Mouse (Mus musculus) stomach, postnatal 0 days (tissue): ENCODE results near the gene Rnf114. TPM values are rescaled to one million over a fixed set of nuclear protein-coding genes. Genes with fewer than 3 reads are reported as not detected.

ENCODE experiments used
- ATAC-seq: fragments of 200-750 bp; cut with Nextera tagmentation; 2 replicates; pipeline ENCODE4 v1.8.0; 2017; ENCODE audit not compliant: low FRiP score, low TSS enrichment
- DNase-seq: peaks from one replicate; pipeline ENCODE4 v3.0.0-alpha.2; 2016; ENCODE audit warnings: low spot score
- H3K27ac ChIP-seq: fragments of 300-500 bp; sonication (generic); replicated peaks from 2 replicates; pipeline ENCODE4 v1.5.1; 2014; ENCODE audit warnings: mild to moderate bottlenecking, control low read depth
- H3K27me3 ChIP-seq: fragments of 300-500 bp; sonication (generic); 2 replicates; pipeline ENCODE4 v1.6.1; 2014; ENCODE audit warnings: low read length; ENCODE audit not compliant: control insufficient read depth, insufficient read depth
- H3K36me3 ChIP-seq: fragments of 300-500 bp; sonication (generic); 2 replicates; pipeline ENCODE4 v1.6.1; 2014; ENCODE audit warnings: low read length, mixed read lengths; ENCODE audit not compliant: control insufficient read depth, insufficient read depth
- H3K4me1 ChIP-seq: fragments of 300-500 bp; sonication (generic); replicated peaks from 2 replicates; pipeline ENCODE4 v1.6.1; 2014; ENCODE audit warnings: antibody characterized with exemption; ENCODE audit not compliant: control insufficient read depth, insufficient read depth
- H3K4me2 ChIP-seq: fragments of 300-500 bp; sonication (generic); replicated peaks from 2 replicates; pipeline ENCODE4 v1.6.1; 2014; ENCODE audit warnings: low read depth, mild to moderate bottlenecking, control low read depth, moderate library complexity
- H3K4me3 ChIP-seq: fragments of 300-500 bp; sonication (generic); 2 replicates; pipeline ENCODE4 v1.5.1; 2014; ENCODE audit warnings: low read depth, low read length, control low read depth
- H3K9ac ChIP-seq: fragments of 300-500 bp; sonication (generic); 2 replicates; pipeline ENCODE4 v1.6.1; 2014; ENCODE audit warnings: mild to moderate bottlenecking, low read length, control low read depth, mixed read lengths
- H3K9me3 ChIP-seq: fragments of 300-500 bp; sonication (generic); 2 replicates; pipeline ENCODE4 v1.6.1; 2016; ENCODE audit warnings: low read length; ENCODE audit not compliant: control insufficient read depth
- CTCF ChIP-seq: IDR thresholded peaks from 2 replicates; pipeline ENCODE4 v1.5.1; 2016; ENCODE audit warnings: antibody characterized with exemption, low read depth, mild to moderate bottlenecking, moderate library complexity
- EP300 ChIP-seq: optimal IDR thresholded peaks from 2 replicates; pipeline ENCODE3; 2016; ENCODE audit warnings: antibody characterized with exemption
- WGBS: fragments of 180-500 bp; shearing (Covaris S2); extraction: QIAGEN DNeasy Blood & Tissue Kit; methylation state at CpG from one replicate; pipeline ENCODE4 v1.1.7; 2014; 5-methylcytosine and 5-hydroxymethylcytosine counted together
- polyA plus RNA-seq: library from polyadenylated mRNA; unstranded; fragments of >200 nt; fragmentation: Nextera tagmentation; extraction: Ambion mirVana; gene quantifications from 2 replicates; pipeline ENCODE4 v1.2.1, GENCODE M21; 2015

The Rnf114 gene
- polyA plus RNA-seq, 1 experiment from 2014 or later: 44.6 TPM

DNA sequence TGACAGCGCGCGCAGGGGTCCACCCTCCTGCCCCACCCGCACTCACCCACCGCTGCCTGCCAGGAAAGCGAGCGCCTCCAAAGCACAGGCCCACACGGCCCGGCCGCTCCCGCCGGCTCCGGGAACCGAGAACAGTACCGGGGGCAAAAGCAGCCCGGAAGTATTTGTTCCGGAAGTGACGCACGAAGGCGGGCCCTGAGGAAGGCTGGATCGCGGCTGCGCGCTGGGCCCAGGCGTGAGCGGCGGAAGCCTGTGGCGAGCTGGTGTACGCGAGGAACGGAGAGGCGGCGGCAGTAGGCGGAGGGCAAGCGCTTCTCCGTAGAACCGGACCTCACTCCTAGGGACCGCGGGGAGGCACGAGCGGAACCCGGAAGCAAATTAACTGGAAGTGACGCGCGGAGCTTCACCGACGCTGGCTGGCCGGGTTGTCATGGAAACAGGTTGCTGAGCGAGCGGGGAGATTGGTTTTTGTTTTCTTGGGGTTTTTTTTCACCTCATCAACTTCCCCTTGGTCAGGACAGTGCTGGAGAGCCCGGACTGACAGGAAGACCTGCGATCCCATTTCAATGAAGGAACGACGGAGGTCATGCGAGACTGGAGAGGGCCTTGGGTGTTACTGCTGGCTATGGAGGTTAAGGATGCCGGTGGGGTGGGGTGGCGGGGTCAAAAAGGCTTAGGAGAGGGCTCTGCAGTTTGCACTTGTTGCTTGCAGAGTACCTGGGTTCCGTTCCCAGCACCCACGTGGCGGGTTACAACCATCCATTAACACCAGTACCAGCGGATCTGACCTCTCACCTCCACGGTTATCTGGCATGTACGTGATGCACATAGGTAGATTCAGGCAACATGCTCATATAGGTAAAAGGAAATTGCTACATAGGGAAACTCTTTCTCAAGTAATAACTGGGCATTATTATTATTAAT, 530 bp downstream of the Rnf114 start, which contains the start of gene Spata2:
TSS of gene Spata2 (minus strand) at position 175 of the 924 bp plus-strand sequence.
- Histone ChIP-seq H3K4me2 (peak within 1 kb of the TSS; percentile 79), H3K9me3 (no peaks in the 10 kb centered on the region), H3K9ac (peak within 1 kb of the TSS; percentile 99), H3K27ac (peak within 1 kb of the TSS; percentile 97), H3K4me1 (peaks cover 4% of the 10 kb centered on the region; the same call in 1 of the 2 replicates), H3K36me3 (no peaks in the 10 kb centered on the region), H3K27me3 (no peaks in the 10 kb centered on the region), H3K4me3 (peak within 1 kb of the TSS; percentile 100)
- ATAC-seq: peak; percentile 89
- DNase-seq: peak; percentile 94
- under 1% methylated on average over 63 of the region's 63 CpGs for WGBS
- TF ChIP-seq EP300 (no peak), CTCF (no peak; the same call in 1 of the 2 replicates)

- Histone ChIP-seq H3K4me1 (peaks cover 2% of the 10 kb centered on the region; the same call in 1 of the 2 replicates), H3K4me2 (no peak overlapping the region), H3K27ac (no peak overlapping the region), H3K9me3 (no peaks in the 10 kb centered on the region), H3K36me3 (no peaks in the 10 kb centered on the region), H3K9ac (no peak overlapping the region), H3K27me3 (no peaks in the 10 kb centered on the region), H3K4me3 (no peak overlapping the region)
- TF ChIP-seq CTCF (no peak), EP300 (no peak)
- ATAC-seq (no peak), DNase-seq (no peak)
- WGBS: 75% methylated on average over 7 of the region's 7 CpGs
Observed at GRCm38 (mm10) chr2:167496437-167496836, 4.0 kb downstream of the Rnf114 start.

GRCm38 (mm10) chr2:167497272-167497671, 4.8 kb downstream of the Rnf114 start:
- Histone ChIP-seq H3K4me1 (no peaks in the 10 kb centered on the region; the same call in 1 of the 2 replicates), H3K9ac (no peak overlapping the region), H3K4me3 (no peak overlapping the region), H3K27me3 (no peaks in the 10 kb centered on the region), H3K4me2 (no peak overlapping the region), H3K36me3 (no peaks in the 10 kb centered on the region), H3K27ac (no peak overlapping the region), H3K9me3 (no peaks in the 10 kb centered on the region)
- WGBS: 75% methylated on average over 5 of the region's 5 CpGs
- ATAC-seq (no peak), DNase-seq (peak; percentile 63)
- TF ChIP-seq CTCF (peak; percentile 76), EP300 (no peak)

DNA sequence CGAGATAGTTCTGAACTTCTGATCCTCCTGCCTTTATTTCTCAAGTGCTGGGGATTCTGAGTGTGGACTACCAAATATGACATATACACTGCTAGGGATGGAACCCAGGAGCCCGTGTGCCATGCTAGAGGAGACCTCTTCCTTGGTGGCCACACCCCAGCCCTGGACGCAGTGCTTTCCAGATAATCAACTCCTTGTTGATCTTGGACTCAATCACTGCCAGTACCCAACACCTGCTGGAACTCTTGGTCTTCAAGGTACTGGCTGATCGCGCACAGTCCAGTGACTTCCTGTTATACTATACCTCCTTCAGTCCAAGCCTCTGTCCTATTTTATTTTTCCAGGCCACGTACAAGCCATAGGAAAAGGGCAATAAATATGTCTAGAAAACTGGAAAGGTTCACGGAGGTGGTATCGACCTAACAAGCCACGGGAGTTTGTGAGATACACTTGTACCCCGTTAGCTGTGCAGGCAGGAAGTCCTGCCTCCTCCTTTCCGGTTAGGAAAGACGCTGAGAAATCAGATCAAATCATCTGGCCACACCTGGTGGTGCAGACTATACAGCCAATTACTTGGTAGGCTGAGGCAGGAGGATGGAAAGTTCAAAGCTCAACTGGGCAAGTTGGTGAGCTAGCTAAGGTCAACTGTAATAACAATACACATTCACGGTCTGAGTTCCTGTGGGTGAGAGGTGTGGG, 10.3 kb downstream of the Rnf114 start:
- DNase-seq: peak; percentile 34
- Histone ChIP-seq H3K27ac (peak overlapping the region; percentile 91), H3K36me3 (no peaks in the 10 kb centered on the region), H3K4me3 (peak overlapping the region; percentile 96), H3K9me3 (no peaks in the 10 kb centered on the region), H3K9ac (peak overlapping the region; percentile 91), H3K27me3 (no peaks in the 10 kb centered on the region), H3K4me2 (peak overlapping the region; percentile 89), H3K4me1 (peaks cover 2% of the 10 kb centered on the region; the same call in 1 of the 2 replicates)
- TF ChIP-seq CTCF (no peak), EP300 (no peak)
- ATAC-seq: peak; percentile 64; the same call in 1 of the 2 replicates
- WGBS: 45% methylated on average over 13 of the region's 13 CpGs

- Histone ChIP-seq H3K9ac (peak overlapping the region; percentile 91), H3K4me2 (peak overlapping the region; percentile 89), H3K4me3 (peak overlapping the region; percentile 96), H3K36me3 (no peaks in the 10 kb centered on the region), H3K27ac (peak overlapping the region; percentile 91), H3K27me3 (no peaks in the 10 kb centered on the region), H3K4me1 (peaks cover 2% of the 10 kb centered on the region; the same call in 1 of the 2 replicates), H3K9me3 (no peaks in the 10 kb centered on the region)
- TF ChIP-seq EP300: no peak
- TF ChIP-seq CTCF: peak; percentile 45
- WGBS: under 1% methylated on average over 76 of the region's 85 CpGs
- ATAC-seq (peak; percentile 80), DNase-seq (peak; percentile 90)
Observed at GRCm38 (mm10) chr2:167503253-167503895, 10.9 kb downstream of the Rnf114 start.
